Mouse (Mus musculus) frontal cortex, postnatal 36 days (tissue): ENCODE results near the gene Nfil3.
A peak's percentile ranks its signal among the peaks of the same experiment; 100 is the strongest.

ENCODE experiments used
- DNase-seq, 2 experiments: peaks; one replicate each; pipeline ENCODE4 v3.0.0; 2022; ENCODE audit warnings: low spot score in 2 of 2

Gene Nfil3

GRCm38 (mm10) chr13:52980951-52981421 lies at the start of gene Nfil3:
Gene Nfil3 (minus strand): TSS chr13:52981073.
- DNase-seq: peak; percentile 36 to 79

GRCm38 (mm10) chr13:53024285-53024684 lies 43.4 kb upstream of the Nfil3 start:
- no peak for DNase-seq

GRCm38 (mm10) chr13:53020282-53020681 lies 39.4 kb upstream of the Nfil3 start:
- DNase-seq: no peak

GRCm38 (mm10) chr13:53019532-53019931 lies 38.7 kb upstream of the Nfil3 start:
- DNase-seq: no peak

- no peak for DNase-seq
Measured at GRCm38 (mm10) chr13:53018976-53019375, 38.1 kb upstream of the Nfil3 start.

- no peak for DNase-seq
Measured at GRCm38 (mm10) chr13:53017983-53018382, 37.1 kb upstream of the Nfil3 start.

- no peak for DNase-seq
Measured at GRCm38 (mm10) chr13:53017117-53017516, 36.2 kb upstream of the Nfil3 start.

- peak in 1 of 2 experiments; percentile 8 for DNase-seq
Measured at GRCm38 (mm10) chr13:53011426-53011825, 30.6 kb upstream of the Nfil3 start.

GRCm38 (mm10) chr13:53008489-53009184 lies 27.8 kb upstream of the Nfil3 start:
- DNase-seq: no peak

GRCm38 (mm10) chr13:53007781-53008180 lies 26.9 kb upstream of the Nfil3 start:
- DNase-seq: no peak

GRCm38 (mm10) chr13:53003286-53003685 lies 22.4 kb upstream of the Nfil3 start:
- no peak for DNase-seq

GRCm38 (mm10) chr13:53001511-53001935 lies 20.6 kb upstream of the Nfil3 start:
- DNase-seq: no peak

- DNase-seq: no peak
Measured at GRCm38 (mm10) chr13:53000481-53000880, 19.6 kb upstream of the Nfil3 start.

GRCm38 (mm10) chr13:52998541-52998940 lies 17.7 kb upstream of the Nfil3 start:
- DNase-seq: no peak

GRCm38 (mm10) chr13:52997806-52998205 lies 16.9 kb upstream of the Nfil3 start:
- no peak for DNase-seq

GRCm38 (mm10) chr13:52996201-52996600 lies 15.3 kb upstream of the Nfil3 start:
- DNase-seq: no peak

GRCm38 (mm10) chr13:52994197-52994881 lies 13.5 kb upstream of the Nfil3 start:
- DNase-seq: no peak

- DNase-seq: no peak
Measured at GRCm38 (mm10) chr13:52990139-52990538, 9.3 kb upstream of the Nfil3 start.

- no peak for DNase-seq
Measured at GRCm38 (mm10) chr13:52989005-52989404, 8.1 kb upstream of the Nfil3 start.

GRCm38 (mm10) chr13:52987880-52988279 lies 7.0 kb upstream of the Nfil3 start:
- no peak for DNase-seq

GRCm38 (mm10) chr13:52986215-52986780 lies 5.4 kb upstream of the Nfil3 start:
- no peak for DNase-seq

GRCm38 (mm10) chr13:52985508-52986214 lies 4.8 kb upstream of the Nfil3 start:
- DNase-seq: no peak
